Mouse (Mus musculus) kidney, embryonic 15.5 days (tissue): Measurements from ENCODE around the gene Gm9958. TPM values are rescaled to one million over a fixed set of nuclear protein-coding genes. Genes with fewer than 3 reads are reported as not detected.
A peak's percentile ranks its signal among the peaks of the same experiment; 100 is the strongest.

Experiments used
- ATAC-seq: fragments of 200-750 bp; cut with Nextera tagmentation; replicated peaks from 2 replicates; pipeline ENCODE4 v1.8.0; 2017; ENCODE audit warnings: moderate TSS enrichment; ENCODE audit not compliant: low FRiP score
- H3K27ac ChIP-seq: fragments of 300-500 bp; sonication (generic); 2 replicates; pipeline ENCODE4 v1.5.1; 2015; ENCODE audit warnings: mild to moderate bottlenecking, inconsistent platforms
- H3K27me3 ChIP-seq: fragments of 300-500 bp; sonication (generic); 2 replicates; pipeline ENCODE4 v1.6.1; 2015; ENCODE audit warnings: inconsistent platforms
- H3K36me3 ChIP-seq: fragments of 300-500 bp; sonication (generic); 2 replicates; pipeline ENCODE4 v1.6.1; 2015; ENCODE audit warnings: inconsistent platforms
- H3K4me1 ChIP-seq: fragments of 300-500 bp; sonication (generic); 2 replicates; pipeline ENCODE4 v1.6.1; 2015; ENCODE audit warnings: inconsistent platforms
- H3K4me2 ChIP-seq: fragments of 300-500 bp; sonication (generic); 2 replicates; pipeline ENCODE4 v1.6.1; 2015; ENCODE audit warnings: moderate library complexity, mild to moderate bottlenecking, inconsistent platforms
- H3K4me3 ChIP-seq: fragments of 300-500 bp; sonication (generic); replicated peaks from 2 replicates; pipeline ENCODE4 v1.5.1; 2015; ENCODE audit warnings: mild to moderate bottlenecking, inconsistent platforms
- H3K9ac ChIP-seq: fragments of 300-500 bp; sonication (generic); 2 replicates; pipeline ENCODE4 v1.6.1; 2015; ENCODE audit warnings: mild to moderate bottlenecking, inconsistent platforms
- H3K9me3 ChIP-seq: fragments of 300-500 bp; sonication (generic); replicated peaks from 2 replicates; pipeline ENCODE4 v1.6.1; 2016; ENCODE audit warnings: inconsistent platforms
- WGBS: fragments of 180-500 bp; shearing (Covaris S2); methylation state at CpG from one replicate; pipeline ENCODE4 v1.1.7; 2015; ENCODE audit warnings: mixed read lengths; 5-methylcytosine and 5-hydroxymethylcytosine counted together
- polyA plus RNA-seq: library from polyadenylated mRNA; unstranded; fragments of >200 nt; fragmentation: Nextera tagmentation; extraction: Ambion mirVana; gene quantifications from 2 replicates; pipeline ENCODE4 v1.2.1, GENCODE M21; 2015

The Gm9958 gene
- polyA plus RNA-seq: 6.3 and 7.0 TPM in 2 replicates

DNA sequence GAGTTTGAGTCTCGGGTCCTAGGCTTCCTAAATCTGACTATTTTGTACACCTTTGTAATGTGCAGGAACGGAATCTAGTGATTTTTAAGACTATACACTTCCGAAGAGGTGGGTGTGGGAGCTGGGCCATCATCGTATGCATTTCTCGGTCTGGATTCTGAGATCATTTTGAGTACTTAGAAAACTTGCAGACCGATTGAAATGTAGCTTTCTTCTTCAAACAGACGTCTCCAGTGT, at the start of gene Gm9958:
Gene Gm9958 (plus strand): TSS at position 138 of the 237 bp plus-strand sequence.
- no peaks in the 10 kb centered on the region for H3K9me3 ChIP-seq
- peak within 1 kb of the TSS; percentile 97 for H3K9ac ChIP-seq
- WGBS: 3% methylated on average over 7 of the region's 7 CpGs
- no peaks in the 10 kb centered on the region for H3K27me3 ChIP-seq
- H3K4me1 ChIP-seq: peaks cover 20% of the 10 kb centered on the region
- H3K27ac ChIP-seq: peak within 1 kb of the TSS; percentile 100
- H3K36me3 ChIP-seq: peaks cover 5% of the 10 kb centered on the region; the same call in 1 of the 2 replicates
- ATAC-seq: no peak
- H3K4me3 ChIP-seq: peak within 1 kb of the TSS; percentile 78
- H3K4me2 ChIP-seq: peak within 1 kb of the TSS; percentile 67

DNA sequence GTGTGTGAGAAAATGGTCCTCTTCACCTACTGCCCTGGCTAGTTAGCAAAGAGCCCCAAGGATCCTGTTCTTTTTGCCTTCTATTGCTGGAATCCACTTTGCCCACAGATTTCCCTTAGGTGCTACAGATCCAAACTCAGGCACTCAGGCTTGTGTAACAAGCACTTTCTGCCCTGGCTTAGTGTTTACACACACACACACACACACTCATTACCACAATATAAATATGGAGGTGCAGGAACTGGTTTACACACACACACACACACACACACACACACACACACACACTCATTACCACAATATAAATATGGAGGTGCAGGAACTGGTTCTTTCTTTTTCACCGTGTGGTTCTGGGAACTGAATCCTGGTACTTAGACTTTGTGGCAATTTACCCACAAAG, 35.9 kb upstream of the Gm9958 start:
- H3K4me1 ChIP-seq: no peaks in the 10 kb centered on the region
- H3K27me3 ChIP-seq: no peaks in the 10 kb centered on the region
- no peak overlapping the region for H3K4me2 ChIP-seq
- WGBS: 94% methylated on average over 1 of the region's 1 CpGs
- ATAC-seq: no peak
- H3K9me3 ChIP-seq: no peaks in the 10 kb centered on the region
- no peak overlapping the region for H3K27ac ChIP-seq
- no peak overlapping the region for H3K4me3 ChIP-seq
- no peaks in the 10 kb centered on the region for H3K36me3 ChIP-seq
- no peak overlapping the region for H3K9ac ChIP-seq

DNA sequence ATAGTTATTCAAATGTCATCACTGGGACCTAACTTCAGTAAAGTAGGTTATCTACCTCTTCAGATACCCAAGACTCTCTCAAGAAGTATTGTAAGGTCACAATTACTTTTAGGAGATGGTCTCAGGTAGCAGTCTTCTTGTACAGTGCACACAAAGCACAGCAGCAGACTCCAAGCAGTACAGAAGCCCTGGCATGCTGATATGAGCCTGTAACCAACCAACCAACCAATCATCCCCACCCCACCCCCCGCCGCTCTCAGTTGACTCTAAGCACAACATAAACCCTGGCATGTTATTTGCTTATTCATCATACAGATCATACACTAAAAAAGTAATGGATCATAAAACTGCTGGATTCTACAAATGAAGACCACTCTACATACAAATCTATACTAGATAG, 34.5 kb upstream of the Gm9958 start:
- H3K27me3 ChIP-seq: no peaks in the 10 kb centered on the region
- 94% methylated on average over 2 of the region's 2 CpGs for WGBS

DNA sequence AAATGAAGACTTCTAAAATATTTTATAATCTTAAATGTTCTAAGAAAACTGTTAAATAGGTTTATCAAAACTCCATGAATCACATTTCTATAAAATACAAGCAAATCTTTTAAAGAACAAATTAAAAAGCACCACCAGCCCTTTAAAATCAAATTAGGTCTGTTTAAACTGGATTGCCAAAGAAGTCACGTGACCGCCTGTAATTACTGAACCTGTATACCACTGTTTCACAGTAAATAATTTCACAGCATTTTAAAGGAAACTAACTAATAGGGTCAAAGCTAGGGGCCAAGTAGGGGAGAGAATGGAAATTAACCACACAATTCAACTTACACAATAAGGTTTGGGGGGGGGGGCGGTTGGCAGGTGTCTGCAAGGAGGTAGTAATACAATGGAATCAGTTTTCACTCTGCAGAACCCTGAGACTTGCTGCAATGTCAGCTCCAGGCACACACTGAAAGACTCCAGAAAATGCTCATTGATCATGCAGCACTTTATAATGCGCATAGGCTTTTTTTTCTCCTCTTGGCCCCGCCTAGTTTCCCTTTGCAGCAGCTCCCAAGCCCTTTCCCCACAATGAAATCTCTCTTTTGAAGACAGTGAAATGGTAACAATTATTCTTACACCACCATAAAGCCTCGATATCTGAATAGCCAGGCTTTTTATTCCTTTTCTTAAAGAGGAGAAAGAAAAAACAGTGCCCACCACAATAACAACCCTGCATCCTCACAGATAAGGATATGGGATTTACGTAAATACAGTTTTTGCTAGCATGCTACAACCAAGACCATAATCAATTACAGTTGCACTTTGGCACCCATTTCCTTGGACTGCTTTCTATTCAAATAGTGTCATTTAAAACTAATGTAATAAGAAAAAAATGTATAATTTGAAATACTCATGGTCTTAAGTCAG, 28.6 kb upstream of the Gm9958 start:
- ATAC-seq: peak; percentile 49; the same call in 1 of the 2 replicates
- H3K27ac ChIP-seq: peak overlapping the region; percentile 24; the same call in 1 of the 2 replicates
- 74% methylated on average over 7 of the region's 7 CpGs for WGBS

More for the DNA sequence above, 34.5 kb upstream of the Gm9958 start:
- Histone ChIP-seq H3K9ac (no peak overlapping the region), H3K4me2 (no peak overlapping the region), H3K27ac (no peak overlapping the region), H3K36me3 (no peaks in the 10 kb centered on the region), H3K4me3 (no peak overlapping the region), H3K4me1 (no peaks in the 10 kb centered on the region), H3K9me3 (no peaks in the 10 kb centered on the region)
- ATAC-seq: no peak

DNA sequence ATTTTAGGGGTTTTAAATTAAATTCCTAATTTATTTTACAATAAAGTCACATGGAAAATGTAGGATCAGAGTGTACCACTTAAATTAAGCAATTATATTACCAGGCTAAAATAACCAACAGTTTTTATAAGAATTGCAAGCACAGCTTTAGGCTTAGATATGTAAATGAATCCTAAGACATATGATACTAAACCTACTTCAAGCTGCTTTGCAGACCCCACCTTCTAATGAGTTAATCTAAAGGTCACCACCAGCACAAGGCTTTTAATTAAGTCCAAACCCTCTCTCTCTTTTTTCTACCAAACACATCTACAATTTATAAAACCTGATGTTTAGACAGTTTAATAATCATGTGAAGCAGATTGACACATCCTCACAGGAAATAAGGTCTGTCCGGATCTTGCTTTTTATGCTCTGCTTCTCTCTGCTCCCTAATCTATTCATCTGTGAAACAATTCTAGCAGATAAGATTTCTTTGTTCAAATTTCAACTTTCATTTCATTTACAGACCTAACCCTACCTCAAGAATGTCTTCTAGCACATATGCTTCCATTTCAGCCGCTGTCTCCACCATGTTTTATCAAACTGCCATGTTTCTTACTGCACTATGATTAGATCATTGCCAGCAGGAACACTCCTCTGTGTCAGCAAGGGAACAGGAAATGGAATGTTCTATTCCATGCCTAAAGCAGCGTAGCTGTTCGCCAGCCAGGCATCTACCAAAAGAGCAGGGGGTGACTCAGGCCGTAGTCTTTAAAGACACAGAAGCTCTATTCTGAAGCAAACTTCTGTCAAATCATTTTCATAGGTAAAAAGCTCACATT, 27.7 kb upstream of the Gm9958 start:
- peaks cover 12% of the 10 kb centered on the region for H3K4me1 ChIP-seq
- H3K4me2 ChIP-seq: peak overlapping the region; percentile 47
- H3K27ac ChIP-seq: peak overlapping the region; percentile 63
- H3K27me3 ChIP-seq: no peaks in the 10 kb centered on the region
- H3K9me3 ChIP-seq: no peaks in the 10 kb centered on the region
- peak overlapping the region; percentile 30 for H3K4me3 ChIP-seq
- no peaks in the 10 kb centered on the region for H3K36me3 ChIP-seq
- H3K9ac ChIP-seq: no peak overlapping the region
- ATAC-seq: peak; percentile 86
- WGBS: 22% methylated on average over 5 of the region's 5 CpGs

More for the DNA sequence above, 28.6 kb upstream of the Gm9958 start:
- no peaks in the 10 kb centered on the region for H3K9me3 ChIP-seq
- H3K4me1 ChIP-seq: peaks cover 12% of the 10 kb centered on the region
- no peak overlapping the region for H3K9ac ChIP-seq
- H3K36me3 ChIP-seq: no peaks in the 10 kb centered on the region
- no peak overlapping the region for H3K4me3 ChIP-seq
- H3K27me3 ChIP-seq: no peaks in the 10 kb centered on the region
- H3K4me2 ChIP-seq: no peak overlapping the region

DNA sequence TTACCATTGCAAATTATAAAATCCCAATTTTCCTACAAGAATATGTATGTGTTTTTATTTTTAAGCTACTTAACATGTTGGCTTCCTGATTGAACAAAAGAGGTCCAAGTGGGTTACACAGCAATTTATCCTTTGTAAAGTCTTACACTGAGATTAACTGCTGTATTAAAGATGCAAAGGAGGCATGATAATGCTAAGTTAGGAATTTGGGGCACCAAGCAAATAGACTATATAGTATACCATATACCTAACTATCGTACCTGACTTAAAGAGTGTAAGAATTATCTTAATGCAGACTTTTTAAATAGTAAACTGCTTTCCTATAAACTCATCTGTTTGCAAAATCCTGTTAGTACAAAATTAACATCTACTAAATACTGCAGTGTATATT, 27.1 kb upstream of the Gm9958 start:
- no peak overlapping the region for H3K4me3 ChIP-seq
- H3K4me2 ChIP-seq: peak overlapping the region; percentile 47; the same call in 1 of the 2 replicates
- no peaks in the 10 kb centered on the region for H3K27me3 ChIP-seq
- H3K27ac ChIP-seq: no peak overlapping the region
- H3K9ac ChIP-seq: no peak overlapping the region
- no peak for ATAC-seq
- H3K4me1 ChIP-seq: peaks cover 12% of the 10 kb centered on the region
- no peaks in the 10 kb centered on the region for H3K36me3 ChIP-seq
- WGBS: 92% methylated on average over 1 of the region's 1 CpGs
- no peaks in the 10 kb centered on the region for H3K9me3 ChIP-seq

DNA sequence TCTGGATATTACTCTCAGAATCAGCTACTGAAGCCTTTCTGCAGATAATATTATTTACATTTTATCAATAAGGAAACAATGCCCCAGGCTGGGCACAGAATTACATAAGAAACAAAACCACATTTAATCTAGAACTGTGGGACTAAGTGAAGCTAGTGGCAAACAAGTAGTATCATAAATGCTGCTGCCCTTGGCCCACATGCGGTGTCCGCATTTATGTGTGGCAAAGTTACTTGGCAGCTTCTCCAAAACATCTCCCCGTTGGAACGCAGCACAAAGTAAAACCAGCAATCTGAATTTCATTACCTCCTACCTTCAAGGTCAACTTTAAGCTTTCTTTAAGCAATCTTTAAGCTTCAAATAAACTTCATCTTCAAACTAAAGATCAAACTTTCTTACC, 26.2 kb upstream of the Gm9958 start:
- no peak overlapping the region for H3K4me2 ChIP-seq
- H3K4me3 ChIP-seq: no peak overlapping the region
- H3K4me1 ChIP-seq: peaks cover 12% of the 10 kb centered on the region
- H3K27me3 ChIP-seq: no peaks in the 10 kb centered on the region
- no peak overlapping the region for H3K9ac ChIP-seq
- H3K36me3 ChIP-seq: no peaks in the 10 kb centered on the region
- no peak for ATAC-seq
- H3K9me3 ChIP-seq: no peaks in the 10 kb centered on the region
- WGBS: 87% methylated on average over 4 of the region's 4 CpGs
- H3K27ac ChIP-seq: no peak overlapping the region

DNA sequence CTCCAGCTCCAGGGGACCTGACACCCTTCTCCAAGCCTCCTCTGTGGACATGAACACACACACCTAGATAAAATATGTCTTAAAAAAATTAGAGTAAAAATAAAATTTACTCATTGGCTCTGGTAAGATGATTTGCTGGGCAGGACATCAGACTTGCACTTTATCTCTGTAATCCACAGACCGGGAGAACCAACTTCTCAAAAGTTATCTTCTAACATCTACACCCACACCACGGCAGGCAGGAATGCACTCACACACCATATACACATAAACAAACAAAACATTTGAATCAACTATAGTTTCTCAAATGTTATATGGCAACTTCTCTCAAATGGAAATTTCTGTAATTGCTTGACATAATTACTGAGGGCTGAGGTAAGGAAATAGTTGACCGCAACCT, 20.1 kb upstream of the Gm9958 start:
- H3K27ac ChIP-seq: no peak overlapping the region
- H3K4me2 ChIP-seq: no peak overlapping the region
- WGBS: 92% methylated on average over 3 of the region's 3 CpGs
- no peak for ATAC-seq
- no peak overlapping the region for H3K4me3 ChIP-seq
- H3K36me3 ChIP-seq: peaks cover 6% of the 10 kb centered on the region; the same call in 1 of the 2 replicates
- no peaks in the 10 kb centered on the region for H3K27me3 ChIP-seq
- no peak overlapping the region for H3K9ac ChIP-seq
- H3K4me1 ChIP-seq: no peaks in the 10 kb centered on the region
- no peaks in the 10 kb centered on the region for H3K9me3 ChIP-seq

DNA sequence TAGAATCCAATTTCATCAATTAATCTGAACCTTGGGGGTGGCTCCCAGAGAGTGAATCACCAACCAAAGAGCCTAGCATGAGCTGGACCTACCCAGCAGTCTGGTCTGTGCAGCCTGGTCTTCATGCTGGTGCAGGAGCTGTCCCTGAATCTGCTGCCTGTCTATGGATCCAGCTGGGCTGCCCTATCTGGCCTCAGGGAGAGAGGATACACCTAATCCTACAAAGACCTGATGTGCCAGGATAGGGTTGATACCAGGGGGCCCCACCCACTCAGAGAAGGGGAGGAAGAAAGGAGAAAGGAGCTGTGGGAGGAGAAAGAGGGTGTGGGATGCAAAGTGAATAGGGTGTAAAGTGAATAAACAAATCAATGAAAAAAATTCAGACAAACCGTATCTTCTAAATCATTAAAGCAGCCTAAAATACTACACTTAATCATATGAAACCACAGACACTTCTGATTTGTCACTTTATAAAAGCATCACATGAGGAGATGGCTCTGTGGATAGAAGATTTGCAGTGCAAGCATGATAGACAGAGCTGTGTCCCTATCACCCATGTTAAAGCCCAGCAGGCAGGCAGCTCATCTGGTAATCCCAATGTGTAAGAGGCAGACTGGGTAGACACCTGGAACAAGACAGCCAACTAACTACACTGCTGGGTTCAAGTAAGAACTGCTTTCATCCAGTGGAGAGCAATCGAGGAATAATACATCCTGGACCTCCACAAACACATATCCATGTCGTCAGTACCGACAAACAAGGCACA, 13.3 kb upstream of the Gm9958 start:
- Histone ChIP-seq H3K4me3 (no peak overlapping the region), H3K4me1 (no peaks in the 10 kb centered on the region), H3K9me3 (no peaks in the 10 kb centered on the region), H3K9ac (no peak overlapping the region), H3K27me3 (no peaks in the 10 kb centered on the region), H3K36me3 (peaks cover 26% of the 10 kb centered on the region), H3K4me2 (no peak overlapping the region), H3K27ac (no peak overlapping the region)
- 90% methylated on average over 4 of the region's 4 CpGs for WGBS
- no peak for ATAC-seq

DNA sequence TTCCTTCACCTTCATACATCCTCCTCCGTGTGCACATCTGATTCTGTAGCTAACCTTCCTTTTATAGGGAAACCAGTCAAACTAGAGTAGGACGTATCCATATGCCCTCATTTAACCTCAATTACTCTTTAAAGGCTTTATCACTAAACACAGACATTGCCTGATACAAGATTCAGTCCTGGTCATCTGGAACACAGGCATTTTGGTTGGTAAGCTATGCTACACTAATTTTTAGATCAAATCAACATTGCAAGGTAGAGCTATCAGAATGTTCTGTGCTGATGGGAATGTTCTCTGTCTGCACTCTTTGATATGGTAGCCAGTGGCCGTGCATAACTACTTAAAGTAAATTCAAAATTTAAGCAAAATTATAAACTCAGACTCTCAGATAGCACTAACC, 11.2 kb upstream of the Gm9958 start:
- no peaks in the 10 kb centered on the region for H3K4me1 ChIP-seq
- H3K4me3 ChIP-seq: no peak overlapping the region
- WGBS: 84% methylated on average over 3 of the region's 3 CpGs
- no peak for ATAC-seq
- no peak overlapping the region for H3K4me2 ChIP-seq
- H3K27me3 ChIP-seq: no peaks in the 10 kb centered on the region
- no peaks in the 10 kb centered on the region for H3K9me3 ChIP-seq
- no peak overlapping the region for H3K27ac ChIP-seq
- no peak overlapping the region for H3K9ac ChIP-seq
- peaks cover 37% of the 10 kb centered on the region for H3K36me3 ChIP-seq

DNA sequence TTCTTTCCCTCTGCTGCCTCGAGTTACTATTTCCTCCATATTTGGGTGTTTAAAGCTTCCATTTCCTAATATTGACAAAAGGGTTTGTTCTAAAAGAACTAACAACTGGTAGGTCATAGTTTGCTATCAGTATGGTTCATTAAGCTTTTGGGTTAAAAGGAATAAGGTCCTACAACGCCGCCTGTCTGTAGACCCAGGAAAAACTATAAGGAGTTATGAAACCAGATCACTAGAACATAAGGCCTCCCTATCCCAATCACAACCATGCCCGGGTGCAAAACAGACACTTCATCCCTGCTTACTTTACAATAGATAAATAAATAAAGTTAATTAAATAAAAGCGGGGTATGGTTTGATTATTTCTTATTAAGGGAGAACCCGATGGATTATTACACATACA, 2.5 kb upstream of the Gm9958 start:
- Histone ChIP-seq H3K4me2 (peak overlapping the region; percentile 67), H3K36me3 (peaks cover 12% of the 10 kb centered on the region), H3K4me3 (peak overlapping the region; percentile 78), H3K27me3 (no peaks in the 10 kb centered on the region), H3K27ac (peak overlapping the region; percentile 100; the same call in 1 of the 2 replicates), H3K4me1 (peaks cover 20% of the 10 kb centered on the region), H3K9me3 (no peaks in the 10 kb centered on the region), H3K9ac (peak overlapping the region; percentile 97)
- no peak for ATAC-seq
- WGBS: 2% methylated on average over 6 of the region's 6 CpGs
